Mouse (Mus musculus): ENCODE data around the gene Rnf169.
A peak's percentile ranks its signal among the peaks of the same experiment; 100 is the strongest.

Rnf169 gene

GRCm38 (mm10) chr7:99902208-99902607, 78.0 kb downstream of the Rnf169 start:
- DNase-seq (ENCODE audit: inconsistent age in 2 of 2, low spot score in 1 of 2), result no peak

- DNase-seq (ENCODE audit: inconsistent age in 2 of 2, low spot score in 1 of 2), result peak in 1 of 2 experiments; percentile 24
Measured at GRCm38 (mm10) chr7:99896905-99897304, 83.3 kb downstream of the Rnf169 start.

- DNase-seq (ENCODE audit: inconsistent age in 2 of 2, low spot score in 1 of 2), result peak; percentile 54 to 84
Measured at GRCm38 (mm10) chr7:99894478-99894877, 85.8 kb downstream of the Rnf169 start.

GRCm38 (mm10) chr7:99893967-99894366, 86.3 kb downstream of the Rnf169 start:
- peak; percentile 44 to 88 for DNase-seq (ENCODE audit: inconsistent age in 2 of 2, low spot score in 1 of 2)

- DNase-seq (ENCODE audit: inconsistent age in 2 of 2, low spot score in 1 of 2), result peak; percentile 65 to 83
Measured at GRCm38 (mm10) chr7:99892351-99892750, 87.9 kb downstream of the Rnf169 start.

- peak; percentile 38 to 78 for DNase-seq (ENCODE audit: inconsistent age in 2 of 2, low spot score in 1 of 2)
Measured at GRCm38 (mm10) chr7:99891471-99891870, 88.8 kb downstream of the Rnf169 start.

GRCm38 (mm10) chr7:99890168-99890755, 90.0 kb downstream of the Rnf169 start:
- DNase-seq (ENCODE audit: inconsistent age in 2 of 2, low spot score in 1 of 2), result no peak

GRCm38 (mm10) chr7:99889175-99889880, 90.9 kb downstream of the Rnf169 start:
- DNase-seq (ENCODE audit: inconsistent age in 2 of 2, low spot score in 1 of 2), result peak in 1 of 2 experiments; percentile 69

GRCm38 (mm10) chr7:99887743-99888142, 92.5 kb downstream of the Rnf169 start:
- peak in 1 of 2 experiments; percentile 49 for DNase-seq (ENCODE audit: inconsistent age in 2 of 2, low spot score in 1 of 2)

GRCm38 (mm10) chr7:99887230-99887735, 93.0 kb downstream of the Rnf169 start:
- no peak for DNase-seq (ENCODE audit: inconsistent age in 2 of 2, low spot score in 1 of 2)

GRCm38 (mm10) chr7:99878254-99878653, 102.0 kb downstream of the Rnf169 start:
- no peak for DNase-seq (ENCODE audit: inconsistent age in 2 of 2, low spot score in 1 of 2)

GRCm38 (mm10) chr7:99876345-99876744, 103.9 kb downstream of the Rnf169 start:
- DNase-seq (ENCODE audit: inconsistent age in 2 of 2, low spot score in 1 of 2), result peak; percentile 76 to 93

GRCm38 (mm10) chr7:99875891-99876290, 104.4 kb downstream of the Rnf169 start:
- no peak for DNase-seq (ENCODE audit: inconsistent age in 2 of 2, low spot score in 1 of 2)

- DNase-seq (ENCODE audit: inconsistent age in 2 of 2, low spot score in 1 of 2), result no peak
Measured at GRCm38 (mm10) chr7:99873965-99874364, 106.3 kb downstream of the Rnf169 start.

Data from adrenal gland, adult (tissue).